Mouse (Mus musculus): Measurements from ENCODE around the gene Nrxn3.

DNA sequence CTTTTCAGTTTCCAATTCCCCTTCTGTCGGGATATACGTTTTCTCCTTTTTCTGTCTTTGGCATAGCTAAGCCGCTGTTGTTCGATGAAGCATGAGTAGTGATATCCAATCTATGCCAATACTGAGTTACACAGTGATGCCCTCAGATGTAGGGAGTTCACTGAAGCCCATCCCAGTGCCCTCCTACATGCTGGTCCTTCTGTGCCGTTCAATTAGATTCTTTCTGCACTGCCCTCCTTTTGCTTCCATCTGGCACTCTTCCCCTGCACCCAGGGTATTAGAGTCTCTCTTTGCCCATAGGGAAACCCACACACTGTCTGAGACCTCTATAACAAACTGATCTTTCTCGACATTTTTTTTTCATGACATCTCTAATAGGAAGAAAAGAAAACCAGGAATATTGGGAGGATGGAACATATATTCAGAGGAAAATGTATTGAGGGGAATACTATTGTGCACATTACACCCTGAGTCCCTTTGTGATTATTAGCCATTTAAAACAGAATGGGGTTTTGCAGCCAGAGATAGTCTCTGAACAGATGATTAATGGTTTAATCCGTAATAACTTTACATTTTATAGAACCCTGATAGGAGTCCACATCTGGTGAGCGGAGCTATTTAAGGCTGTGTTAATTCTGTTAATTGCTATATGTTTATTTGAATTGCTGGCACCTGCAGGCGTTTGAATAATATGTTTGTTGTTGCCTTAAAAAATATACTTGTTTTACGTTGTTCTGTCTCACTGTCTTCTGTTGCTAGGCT is 476.3 kb downstream of the Nrxn3 start:
- TF ChIP-seq CTCF (IDR thresholded peaks at IDR 0.05; ENCODE audit: control insufficient read depth, insufficient read depth, low read length) (no peak), POLR2A (IDR thresholded peaks at IDR 0.05; ENCODE audit: borderline replicate concordance, control insufficient read depth, low read depth, low read length) (no peak)
